Mouse (Mus musculus) heart, postnatal 14 days (tissue): ENCODE data around the gene Slc35e1. TPM values are rescaled to one million over a fixed set of nuclear protein-coding genes. Genes with fewer than 3 reads are reported as not detected.
A peak's percentile ranks its signal among the peaks of the same experiment; 100 is the strongest.

Experiments used
- DNase-seq, 2 experiments: peaks; one replicate each; pipeline ENCODE4 v3.0.0; 2021 to 2022
- intact Hi-C: fragments of 180-260 bp; cut with DNase I; formaldehyde crosslinking; loops from one replicate; pipeline ENCODE4 v1.15.1; 2025
- long read RNA-seq, 2 experiments: library from polyadenylated mRNA; stranded (forward); transcript quantifications; one replicate each; pipeline ENCODE4 v2.0.0; 2021
- total RNA-seq, 2 experiments: library from RNA; stranded (reverse); gene quantifications; 2 replicates each; pipeline ENCODE4 v1.2.3; 2021

The Slc35e1 gene
- 10 to 100 TPM; 44.1 to 47.8 TPM for total RNA-seq
- long read RNA-seq, experiment 1, full-length matches to known transcripts: 72 of 85 reads
- long read RNA-seq, experiment 1, partial matches to known transcripts: 0 of 85 reads
- long read RNA-seq, experiment 1, other reads (novel, unspliced or antisense): 13 of 85 reads
- long read RNA-seq, experiment 2, full-length matches to known transcripts: 62 of 72 reads
- long read RNA-seq, experiment 2, partial matches to known transcripts: 1 of 72 reads
- long read RNA-seq, experiment 2, other reads (novel, unspliced or antisense): 9 of 72 reads

DNA sequence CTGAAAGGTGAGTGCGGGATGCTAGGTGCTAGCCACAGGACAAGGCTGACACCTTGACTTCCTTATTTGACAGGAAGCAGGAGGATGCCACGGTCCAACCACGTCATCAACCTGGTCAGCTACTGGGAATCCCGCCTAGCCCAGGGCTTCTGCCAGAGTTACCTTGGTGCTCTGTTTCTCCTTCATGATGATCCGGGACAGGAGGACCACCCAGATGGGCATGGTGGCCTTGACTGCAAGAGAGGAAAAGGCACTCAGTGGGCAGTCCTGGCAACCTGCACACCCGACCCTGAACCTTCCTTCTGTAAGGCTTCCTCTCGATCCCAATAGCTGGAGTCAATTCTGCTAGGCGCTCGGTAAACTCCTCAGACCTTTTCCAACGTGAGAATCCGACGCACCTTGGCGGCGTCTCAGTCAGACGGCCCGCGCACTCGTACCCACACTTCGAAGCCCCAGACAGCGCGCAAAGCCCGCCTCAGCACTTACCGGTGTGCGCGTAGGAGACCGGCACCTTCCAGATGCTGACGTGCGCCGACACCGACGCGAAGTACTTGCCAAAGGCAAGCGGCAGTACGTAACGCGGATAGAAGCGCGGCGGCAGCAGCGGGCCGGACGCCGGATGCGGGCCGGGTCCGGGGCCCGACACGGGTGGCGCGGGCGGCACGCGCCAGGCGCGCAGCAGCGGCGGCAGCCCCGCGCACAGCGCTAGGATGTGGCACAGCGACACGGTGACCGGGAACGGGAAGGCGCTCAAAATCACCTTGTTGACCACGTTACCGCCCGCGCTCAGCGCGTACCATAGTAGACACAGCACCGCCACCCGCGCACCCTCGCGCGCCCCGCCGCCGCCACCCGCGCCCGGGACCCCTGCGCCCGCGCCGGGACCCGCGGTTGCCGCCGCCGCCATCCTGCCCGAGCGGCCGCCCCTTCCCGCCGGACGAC lies at the start of gene Slc35e1:
Gene Slc35e1, minus strand, starts transcription at position 935 of the 942 bp plus-strand sequence.
- peak in 1 of 2 experiments; percentile 45 for DNase-seq
- intact Hi-C loops: loop anchor here (2.0 to 5.0 kb wide), 3 partner anchors 55 to 255 kb away; no protein-coding TSS in a partner anchor

DNA sequence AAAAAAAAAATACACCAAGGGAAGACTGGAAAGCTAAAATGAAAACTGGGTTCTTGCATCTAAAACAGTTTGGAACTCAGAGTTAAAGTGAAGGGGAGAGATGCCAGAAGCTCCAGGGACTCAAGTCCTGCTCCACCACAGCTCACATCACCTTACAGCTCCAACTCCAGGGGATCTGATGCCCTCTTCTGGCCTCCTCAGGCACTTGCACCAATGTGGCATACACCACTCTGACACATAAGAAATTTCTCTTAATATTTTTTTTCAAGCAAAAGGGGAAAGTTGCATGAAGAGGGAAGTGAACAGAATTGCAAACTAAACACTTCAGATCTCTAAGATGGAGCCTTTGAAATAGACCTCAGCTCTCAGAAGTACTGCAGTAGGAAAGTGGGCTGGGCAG lies 46.8 kb upstream of the Slc35e1 start:
- intact Hi-C loops: no loop called here
- no peak for DNase-seq

DNA sequence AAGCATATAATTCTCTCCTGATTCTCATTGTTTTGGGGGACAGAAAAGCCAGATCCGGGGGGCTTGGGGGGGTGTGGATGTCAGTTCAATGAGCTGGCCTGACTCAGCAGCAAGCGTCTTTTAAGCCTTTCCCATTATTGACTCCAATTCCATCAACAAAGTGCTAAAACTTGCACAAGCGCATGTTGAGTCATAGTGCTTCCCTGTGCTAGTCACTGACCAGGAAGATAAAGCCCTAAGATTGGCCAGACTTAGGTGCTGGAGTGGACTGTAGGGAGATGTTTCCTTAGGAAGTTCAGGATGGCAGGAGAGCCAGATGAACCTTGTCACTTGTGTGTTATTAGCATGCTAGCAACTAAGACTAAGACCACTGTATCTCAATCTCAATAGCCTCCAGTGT lies 42.5 kb upstream of the Slc35e1 start:
- intact Hi-C loops: no loop called here
- no peak for DNase-seq

DNA sequence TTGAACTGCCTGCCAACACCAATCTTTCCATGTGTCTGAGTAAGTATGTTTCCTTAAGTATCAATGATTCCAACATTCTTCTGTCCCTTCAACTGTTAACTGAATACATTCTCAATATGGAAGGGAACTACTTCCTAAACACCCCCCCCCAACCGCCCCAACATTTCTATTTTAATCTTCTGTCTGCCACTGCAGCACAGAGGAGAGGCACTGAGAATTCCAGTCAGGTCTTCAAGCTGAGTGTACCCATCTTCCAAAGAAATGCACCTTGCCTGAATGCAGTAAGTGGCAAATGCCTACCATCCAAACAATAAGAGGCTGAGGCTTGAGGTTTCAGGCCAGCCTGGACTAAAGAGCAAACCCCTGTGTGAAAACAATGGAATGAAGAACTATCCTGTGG lies 39.7 kb upstream of the Slc35e1 start:
- intact Hi-C loops: no loop called here
- no peak for DNase-seq

DNA sequence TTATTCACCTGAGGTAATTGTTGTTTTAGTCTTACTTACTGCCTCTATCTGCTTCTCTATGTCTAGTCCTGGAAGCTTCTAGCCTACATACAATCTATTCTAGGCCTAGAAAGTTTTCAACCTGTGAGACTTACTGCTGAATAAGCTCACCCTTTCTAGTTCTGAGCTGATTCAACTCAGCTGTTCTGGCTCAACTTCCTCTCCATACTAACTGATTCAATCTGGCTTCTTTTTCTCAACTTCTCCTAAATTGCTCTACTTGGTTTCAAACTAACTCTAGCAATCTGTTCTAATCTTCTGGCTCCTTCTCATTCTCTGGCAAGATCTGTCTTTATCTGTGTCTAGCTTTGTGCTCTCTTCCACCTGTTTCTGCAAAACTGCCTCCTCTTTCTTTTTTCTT lies 29.5 kb upstream of the Slc35e1 start:
- intact Hi-C loops: no loop called here
- DNase-seq: no peak

DNA sequence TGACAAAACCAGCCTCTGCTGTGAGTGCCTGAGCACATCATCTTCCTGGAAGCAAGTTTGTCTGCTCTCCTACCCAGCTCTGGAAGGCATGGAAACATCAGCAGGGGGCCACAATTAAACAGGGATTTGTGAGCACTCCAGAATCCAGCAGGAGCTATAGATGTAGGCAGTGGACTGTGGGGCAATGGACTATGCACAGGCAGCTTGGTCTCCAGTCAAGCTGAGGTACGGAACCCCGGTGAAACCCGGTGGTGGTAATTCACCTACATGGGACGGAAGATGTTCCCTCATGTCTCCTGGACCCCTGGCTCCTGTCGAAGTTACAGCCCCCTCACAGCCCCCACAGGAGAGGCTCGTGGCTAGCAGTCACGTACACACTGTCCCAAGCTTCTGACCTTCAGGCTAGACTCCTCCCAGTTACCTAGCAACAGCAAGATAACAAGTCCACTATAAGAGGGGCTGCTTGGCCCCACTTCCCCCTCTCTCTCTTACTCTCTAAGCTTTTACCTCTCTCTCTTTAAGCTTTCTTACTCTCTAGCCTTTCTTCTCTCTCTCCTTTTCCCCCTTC lies 25.1 kb upstream of the Slc35e1 start:
- intact Hi-C loops: no loop called here
- DNase-seq: no peak

DNA sequence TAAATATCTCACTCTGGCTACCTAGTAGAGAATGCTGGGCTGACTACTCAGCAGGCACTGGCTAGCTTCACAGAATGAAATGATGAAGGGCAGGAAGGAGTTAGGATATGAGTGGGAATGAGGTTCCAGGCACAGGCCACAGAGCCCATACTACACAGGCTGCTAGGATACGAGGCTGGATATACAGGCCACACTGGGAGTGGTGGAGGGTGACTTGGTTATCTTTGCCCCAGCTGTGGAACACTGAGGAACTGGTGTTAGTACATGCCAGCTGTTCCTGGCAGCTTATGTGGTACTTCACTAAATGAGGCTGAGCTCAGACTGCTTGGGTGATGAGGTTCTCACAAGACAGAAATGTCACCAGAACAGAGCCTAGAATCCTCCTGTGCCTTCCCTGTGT lies 20.7 kb upstream of the Slc35e1 start:
- no peak for DNase-seq
- intact Hi-C loops: no loop called here

DNA sequence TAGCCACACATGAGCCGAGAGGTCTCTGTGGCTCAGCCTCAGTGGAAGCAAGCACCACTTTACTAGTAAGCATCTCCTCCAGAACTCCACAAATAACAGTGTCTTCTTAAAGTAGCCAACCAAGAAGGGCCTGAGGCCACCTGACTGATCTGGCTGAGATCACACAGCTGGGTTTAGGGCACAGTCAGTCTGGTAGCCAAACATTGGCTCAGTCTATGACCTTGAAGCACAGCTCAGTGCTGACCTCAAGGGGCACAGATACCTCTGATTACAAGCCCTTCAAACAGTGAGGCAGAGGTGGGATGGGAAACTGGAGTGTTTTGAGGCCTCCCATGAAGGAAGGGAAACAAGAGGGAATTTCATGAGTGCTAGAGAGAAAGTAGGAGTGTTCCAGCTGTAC lies 20.2 kb upstream of the Slc35e1 start:
- intact Hi-C loops: no loop called here

DNA sequence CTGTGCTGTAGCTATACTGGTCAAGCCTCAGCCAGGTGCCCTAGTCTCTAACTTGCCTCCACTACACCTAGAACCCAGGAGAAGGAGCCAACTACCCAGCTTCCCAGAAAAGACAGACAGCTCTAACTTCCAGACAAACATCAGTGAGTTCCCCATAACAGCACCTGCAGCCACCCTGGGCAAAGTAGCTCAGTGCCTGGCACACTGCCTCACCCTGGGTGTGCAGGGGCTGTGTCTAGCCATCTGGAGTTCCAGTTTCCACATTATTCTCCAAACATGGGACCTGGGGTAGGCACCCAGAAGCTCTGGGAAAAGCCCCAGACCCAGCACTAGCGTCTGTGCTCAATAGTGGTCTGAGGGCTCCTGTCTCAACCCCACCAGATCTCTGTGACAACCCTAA lies 15.1 kb upstream of the Slc35e1 start:
- DNase-seq: no peak
- intact Hi-C loops: no loop called here

More for the DNA sequence above, 20.2 kb upstream of the Slc35e1 start:
- no peak for DNase-seq

DNA sequence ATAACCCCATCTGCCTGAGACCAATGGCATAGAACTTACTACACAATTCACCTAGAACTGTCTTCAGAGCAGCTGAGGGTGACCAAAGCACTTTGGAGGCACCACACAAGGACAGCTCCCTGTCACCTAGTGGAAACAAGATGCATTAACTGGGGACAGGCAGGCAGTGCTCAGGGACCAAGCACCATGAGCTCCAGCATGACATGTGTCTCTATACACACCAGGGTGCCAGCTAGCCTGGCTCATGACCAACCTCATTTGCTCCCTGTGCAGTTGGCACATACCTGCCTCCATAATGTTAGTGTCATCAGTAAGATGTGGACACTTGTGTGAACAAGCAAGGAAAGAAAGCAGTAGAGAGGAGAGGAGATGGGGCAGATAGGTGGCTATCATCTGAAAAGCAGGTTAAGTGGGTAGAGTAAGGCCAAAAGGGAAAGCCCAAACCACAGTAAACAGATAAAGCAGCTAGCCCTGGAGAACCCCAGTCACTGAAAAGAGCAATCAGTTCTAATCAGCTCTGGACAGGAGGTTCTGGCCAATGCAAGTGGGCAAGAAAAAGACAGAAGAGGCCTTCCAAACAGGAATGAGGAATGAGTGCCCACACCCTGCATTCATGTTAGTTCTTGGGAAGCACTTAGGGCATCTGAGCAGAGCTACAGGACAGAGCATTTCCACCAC lies 12.4 kb upstream of the Slc35e1 start:
- DNase-seq: peak in 1 of 2 experiments; percentile 23
- intact Hi-C loops: no loop called here

DNA sequence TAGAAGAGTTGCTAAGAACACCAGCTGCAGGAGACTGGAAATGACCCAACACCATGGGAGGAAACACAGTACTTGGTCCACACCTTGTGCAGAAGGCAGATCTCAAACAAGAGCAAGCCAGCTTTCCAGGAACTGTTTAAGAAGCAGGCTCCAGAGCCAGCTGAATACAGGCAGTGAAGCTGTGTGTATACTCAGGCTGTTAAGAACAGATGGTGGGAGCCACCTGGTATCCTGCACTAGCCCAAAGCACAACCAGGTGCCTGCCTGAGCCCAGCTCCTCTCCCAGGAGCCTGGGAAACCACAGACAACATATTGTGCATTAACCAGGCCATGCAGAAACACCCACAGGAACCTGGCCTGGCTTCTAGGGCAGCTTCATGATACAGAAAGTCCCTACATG lies 11.7 kb upstream of the Slc35e1 start:
- intact Hi-C loops: no loop called here
- DNase-seq: no peak

DNA sequence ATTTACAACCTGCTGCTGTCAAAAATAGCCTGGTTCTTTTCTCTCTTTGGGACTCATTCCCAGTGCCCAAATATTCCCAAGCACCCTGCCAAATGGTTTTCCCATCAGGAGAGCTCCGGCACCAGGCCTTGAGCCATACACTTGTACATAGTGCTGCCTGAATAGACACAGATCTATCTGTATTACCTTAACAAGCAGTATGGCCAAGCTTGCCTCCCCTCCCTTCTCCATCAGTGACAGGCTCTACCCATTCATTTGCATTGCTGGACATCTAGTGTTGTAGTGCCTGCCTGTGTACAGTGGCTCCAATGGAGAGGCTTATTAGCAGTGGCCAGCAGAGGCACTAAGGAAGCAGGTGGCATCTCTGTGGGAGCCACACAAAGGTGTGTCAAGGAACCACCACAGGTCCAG lies 8.1 kb upstream of the Slc35e1 start:
- peak in 1 of 2 experiments; percentile 43 for DNase-seq
- intact Hi-C loops: no loop called here

DNA sequence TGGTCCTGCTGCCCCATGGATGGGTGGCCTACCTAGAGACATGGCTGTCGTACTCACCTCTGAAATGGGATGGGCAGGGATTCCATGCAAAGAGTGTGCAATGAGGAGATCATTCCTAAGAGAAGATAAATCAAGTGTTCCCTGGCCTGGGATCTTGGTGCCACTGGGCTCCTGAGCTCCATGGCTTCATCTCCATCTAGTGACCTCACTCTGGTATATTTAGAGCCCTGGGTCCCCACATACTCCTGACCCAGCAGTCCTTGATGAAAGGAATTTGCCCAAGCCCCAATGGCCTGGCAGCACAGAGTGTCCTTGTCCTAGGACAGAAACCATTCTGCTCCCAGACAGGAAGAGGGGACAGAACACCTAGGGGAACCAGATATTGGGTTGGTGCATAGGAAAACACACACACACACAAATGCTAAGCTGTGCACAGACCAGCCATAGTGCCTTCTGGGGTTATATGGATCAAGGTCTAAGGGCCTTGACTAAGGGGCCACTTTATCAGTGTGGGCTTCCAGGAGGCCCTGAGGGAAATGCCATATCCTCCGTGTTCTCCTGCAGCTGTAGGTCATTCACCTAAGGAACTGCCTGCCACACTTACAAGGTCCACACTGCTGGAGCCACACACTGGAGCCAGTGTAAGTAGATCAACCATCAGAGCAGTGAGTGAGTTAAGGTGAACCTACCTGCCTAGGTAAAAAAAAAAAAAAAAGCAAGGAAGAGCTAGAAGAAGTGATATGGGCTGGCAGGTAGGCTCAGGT lies 7.3 kb upstream of the Slc35e1 start:
- peak; percentile 42 to 67 for DNase-seq
- intact Hi-C loops: no loop called here

DNA sequence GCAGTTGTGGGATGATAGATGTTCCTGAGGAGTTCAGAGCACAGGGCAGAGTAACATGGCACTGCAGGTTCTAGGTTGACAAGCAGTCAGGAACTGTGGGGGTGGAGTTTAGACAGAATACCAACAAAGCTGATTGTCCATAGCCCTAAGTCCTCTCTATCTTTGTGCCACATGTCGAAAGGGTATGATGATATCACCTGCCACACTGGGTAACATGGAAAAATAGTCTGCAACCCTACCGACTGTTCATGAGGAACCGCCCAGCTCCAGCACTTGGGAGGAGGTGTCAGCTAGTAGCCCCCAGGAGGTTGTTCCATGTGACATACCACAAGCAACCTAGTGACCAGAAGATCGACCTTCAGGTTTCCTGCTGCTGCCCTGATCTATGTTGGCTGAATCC lies 6.1 kb upstream of the Slc35e1 start:
- DNase-seq: no peak
- intact Hi-C loops: no loop called here

DNA sequence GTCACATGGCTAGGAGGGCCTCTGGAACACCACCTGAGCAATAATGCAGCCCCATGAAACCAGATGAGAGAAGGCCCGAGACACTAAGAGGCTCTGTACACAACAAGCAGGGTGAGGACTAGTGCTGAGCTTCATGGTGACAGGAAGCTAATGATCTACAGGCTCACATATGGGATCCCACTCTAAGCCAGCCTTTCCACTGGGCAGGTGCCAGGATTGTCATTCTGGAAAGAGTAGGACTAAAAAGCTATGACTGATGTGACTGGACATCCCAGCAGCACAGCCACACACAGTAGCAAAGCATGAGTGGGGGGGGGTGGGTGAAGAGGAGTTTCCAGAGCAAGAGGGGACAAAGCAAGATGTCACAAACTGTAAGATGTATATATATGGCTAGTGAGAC lies 5.5 kb upstream of the Slc35e1 start:
- intact Hi-C loops: no loop called here

DNA sequence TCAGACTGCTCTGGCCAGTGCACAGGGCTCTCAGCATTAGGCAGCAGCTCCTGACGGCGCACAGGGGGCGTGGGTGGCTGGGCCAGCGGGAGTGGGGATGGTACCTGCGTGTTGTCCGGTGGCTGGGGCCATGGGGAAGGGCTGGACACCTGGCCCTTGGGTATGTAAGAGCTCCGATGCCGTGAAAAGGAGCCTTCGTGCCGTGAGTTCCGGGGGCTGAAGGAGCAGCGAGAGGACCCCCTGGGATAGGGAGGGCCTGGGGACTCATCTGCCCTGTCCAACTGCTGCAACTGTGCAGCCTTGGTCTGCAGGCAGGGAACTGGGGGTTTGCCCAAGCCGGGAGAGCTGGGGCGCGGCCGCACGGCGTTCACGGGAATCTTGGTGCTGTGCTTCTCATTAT lies 3.8 kb upstream of the Slc35e1 start:
- DNase-seq: no peak
- intact Hi-C loops: no loop called here

More for the DNA sequence above, 5.5 kb upstream of the Slc35e1 start:
- no peak for DNase-seq

DNA sequence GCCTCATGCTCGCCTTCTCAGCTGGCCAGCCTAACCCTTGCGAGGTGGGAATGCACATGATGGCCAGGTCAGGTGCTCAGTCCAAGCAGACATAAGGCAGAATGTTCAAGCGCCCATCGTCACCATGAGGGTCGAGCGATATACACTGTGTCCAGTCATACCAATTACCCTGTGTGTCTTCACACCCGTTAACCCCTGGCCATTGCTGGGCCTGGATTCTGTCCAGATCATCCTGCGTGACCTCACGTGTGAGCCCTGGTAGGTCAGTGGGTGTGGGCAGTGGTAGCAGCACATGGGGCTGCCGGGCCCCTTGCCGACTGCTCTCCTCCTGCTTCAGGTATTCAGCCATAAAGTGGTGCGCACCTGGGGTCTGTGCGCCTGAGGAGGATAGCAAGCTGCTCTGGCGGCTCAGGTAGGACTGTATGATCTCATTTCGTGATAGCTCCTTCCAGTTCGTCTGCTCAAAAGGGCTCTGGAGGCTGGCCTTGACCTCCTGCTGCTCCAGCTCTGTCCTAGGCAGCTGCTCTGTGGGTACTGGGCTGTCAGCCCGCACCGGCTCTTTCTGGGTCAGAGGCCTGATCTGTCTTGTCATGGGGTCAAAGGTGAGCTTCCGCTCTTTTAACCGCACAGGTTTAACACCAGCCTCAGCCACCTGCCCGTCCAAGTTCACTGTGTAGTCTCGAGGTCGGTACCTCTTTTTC lies 3.1 kb upstream of the Slc35e1 start:
- intact Hi-C loops: no loop called here
- DNase-seq: no peak

DNA sequence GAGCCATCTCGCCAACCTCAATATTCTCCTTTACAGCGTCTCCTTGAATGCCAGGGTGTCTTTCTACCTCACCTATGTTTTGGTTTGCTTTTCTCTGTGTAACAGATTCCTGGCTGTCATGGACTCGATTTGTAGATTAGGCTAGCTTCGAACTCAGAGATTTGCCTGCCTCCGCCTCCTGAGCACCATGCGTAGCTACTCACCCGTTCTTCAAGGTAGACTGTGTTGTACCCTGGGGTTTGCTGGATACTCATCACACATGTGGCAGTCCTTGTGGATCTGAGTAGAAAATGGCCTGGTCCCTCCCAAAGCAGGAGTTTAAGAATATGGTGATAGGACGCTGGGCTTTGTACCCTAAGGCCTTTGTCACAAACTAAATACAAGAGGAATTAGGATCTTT lies 967 bp upstream of the Slc35e1 start:
- intact Hi-C loops: loop anchor here (2.0 to 5.0 kb wide), 3 partner anchors 53 to 254 kb away; no protein-coding TSS in a partner anchor
- no peak for DNase-seq

DNA sequence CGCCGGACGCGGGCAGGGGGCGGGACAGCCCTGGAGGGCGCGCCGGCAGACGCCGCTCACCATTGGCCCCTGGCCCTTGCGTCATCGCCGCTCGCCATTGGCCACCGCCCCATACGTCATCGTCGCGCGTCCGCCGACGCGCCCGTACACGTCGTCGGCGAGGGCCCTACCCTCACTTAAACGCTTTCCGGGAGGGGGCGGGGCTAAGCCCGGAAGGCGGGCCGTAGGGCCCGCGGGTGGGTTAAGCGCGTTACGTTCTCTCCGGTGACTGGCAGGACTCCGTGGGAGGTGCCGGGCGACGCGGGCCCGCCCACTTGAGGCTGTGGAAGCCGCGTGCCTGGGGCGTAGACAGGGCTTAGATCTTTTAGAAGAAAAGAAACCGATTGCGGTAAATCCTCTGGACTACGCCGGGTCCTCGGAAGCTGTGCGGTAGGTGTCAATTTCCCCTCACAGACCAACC lies 238 bp upstream of the Slc35e1 start:
- intact Hi-C loops: loop anchor here (2.0 to 5.0 kb wide), 3 partner anchors 54 to 255 kb away; no protein-coding TSS in a partner anchor

More for the DNA sequence above, 238 bp upstream of the Slc35e1 start:
- peak; percentile 100 for DNase-seq
